Mouse (Mus musculus) right cerebral cortex, postnatal 36 days (tissue): ENCODE measurements around the gene Nlrc5.
"Not testable (repeated sequence)": the region's sequence is repeated elsewhere in the genome, so short reads cannot be mapped to it uniquely, and the experiment has no call there.

Experiments
- DNase-seq, 2 experiments: peaks; one replicate each; pipeline ENCODE4 v3.0.0; 2022; ENCODE audit warnings: low spot score in 2 of 2, mixed read lengths in 1 of 2

Nlrc5 gene

GRCm38 (mm10) chr8:94418017-94418416 lies 16.1 kb upstream of the Nlrc5 start:
- no peak for DNase-seq

DNA sequence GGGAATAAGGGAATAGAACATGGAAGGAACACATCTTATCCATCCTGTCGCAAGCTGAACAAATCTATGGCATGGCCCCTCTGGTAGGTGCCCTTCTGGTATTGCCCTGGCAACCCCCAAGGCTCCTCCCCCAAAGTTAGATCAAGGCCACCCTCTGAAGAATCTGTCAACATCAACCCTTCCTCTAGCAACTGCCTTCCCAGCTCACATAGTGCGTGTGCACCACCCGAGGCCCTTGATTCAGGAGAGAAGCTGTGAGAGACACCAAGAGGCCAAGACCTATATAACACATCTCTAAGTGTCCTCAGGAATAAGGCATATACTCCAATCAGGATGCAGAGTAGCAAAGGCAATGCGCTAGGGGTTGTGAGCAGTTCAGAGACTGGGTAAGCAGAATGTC lies 11.9 kb upstream of the Nlrc5 start:
- no peak for DNase-seq

GRCm38 (mm10) chr8:94427953-94428352 lies 6.2 kb upstream of the Nlrc5 start:
- no peak for DNase-seq

DNA sequence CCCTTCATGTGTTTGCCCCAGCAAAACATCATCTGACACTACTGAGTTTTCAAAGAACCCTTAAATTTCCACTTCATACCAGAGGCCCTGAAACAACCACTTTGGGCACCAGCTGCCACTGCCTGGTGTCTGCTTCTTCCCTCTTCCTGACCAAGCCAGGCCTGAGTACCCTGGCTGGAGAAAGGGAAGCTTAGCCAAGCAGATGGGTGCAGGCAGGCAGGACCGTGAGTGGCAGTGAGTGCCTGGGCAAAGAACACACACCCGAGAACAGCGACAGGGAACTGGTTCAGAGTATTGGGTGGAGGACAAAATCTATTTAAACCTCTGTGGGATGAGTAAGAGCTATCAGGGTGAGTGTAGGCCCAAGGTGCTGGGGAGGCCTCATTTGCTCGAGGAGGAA lies 5.7 kb upstream of the Nlrc5 start:
- no peak for DNase-seq

- no peak for DNase-seq
Observed at GRCm38 (mm10) chr8:94429376-94429775, 4.8 kb upstream of the Nlrc5 start.

DNA sequence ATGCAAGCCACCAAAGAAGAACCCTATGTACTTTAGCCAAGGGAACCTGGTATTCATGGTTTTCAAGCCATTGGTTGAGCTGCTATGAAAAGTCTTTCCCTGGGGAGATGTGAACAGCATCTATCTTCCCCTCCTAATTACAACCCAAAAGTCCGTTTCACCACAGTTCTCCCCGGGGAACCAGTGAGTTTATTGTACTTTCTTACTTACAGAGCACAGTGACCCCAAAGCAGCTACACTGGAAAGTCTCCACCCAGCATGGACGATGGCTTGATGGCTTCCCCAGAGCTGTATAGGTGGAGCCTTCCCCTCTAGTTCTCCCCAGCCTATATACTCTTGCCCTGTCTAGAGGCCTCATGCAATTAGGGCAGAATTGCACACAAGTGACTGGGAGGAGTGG lies 1.9 kb upstream of the Nlrc5 start:
- no peak for DNase-seq

GRCm38 (mm10) chr8:94434958-94435357 lies 802 bp downstream of the Nlrc5 start:
- no peak for DNase-seq

DNA sequence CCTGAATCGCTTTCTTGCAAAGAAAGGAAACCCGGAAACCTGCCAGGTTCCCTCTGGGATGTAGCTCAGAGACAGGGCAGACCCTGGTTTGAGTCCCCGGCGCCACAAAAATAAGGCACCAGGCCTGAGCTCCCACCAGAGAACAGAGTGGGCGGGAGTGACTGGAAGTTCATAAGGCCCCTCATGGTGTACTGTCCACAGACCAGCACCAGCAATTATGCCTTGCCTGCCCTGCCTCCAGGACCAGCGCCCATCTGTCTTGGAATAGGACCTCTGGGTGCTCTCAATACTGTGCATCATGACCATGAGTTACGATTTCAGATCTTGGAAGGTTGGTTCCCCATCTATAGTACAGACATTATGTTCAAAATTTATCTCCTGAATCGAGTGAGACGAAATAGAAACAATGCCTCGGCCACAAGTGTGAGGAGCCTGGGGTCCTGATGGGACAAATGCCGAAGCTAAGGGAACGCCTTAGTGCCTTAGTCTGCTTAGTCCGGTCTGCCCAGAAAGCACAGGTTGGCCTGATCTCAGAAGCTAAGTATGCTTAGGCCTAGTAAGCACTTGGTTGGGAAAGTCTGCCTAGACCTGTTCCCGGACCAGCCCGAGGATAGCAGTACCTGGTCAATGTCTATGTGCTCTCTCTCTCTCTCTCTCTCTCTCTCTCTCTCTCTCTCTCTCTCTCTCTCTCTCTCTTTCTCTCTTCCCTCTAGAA lies 1.4 kb downstream of the Nlrc5 start:
- DNase-seq, result no peak

DNA sequence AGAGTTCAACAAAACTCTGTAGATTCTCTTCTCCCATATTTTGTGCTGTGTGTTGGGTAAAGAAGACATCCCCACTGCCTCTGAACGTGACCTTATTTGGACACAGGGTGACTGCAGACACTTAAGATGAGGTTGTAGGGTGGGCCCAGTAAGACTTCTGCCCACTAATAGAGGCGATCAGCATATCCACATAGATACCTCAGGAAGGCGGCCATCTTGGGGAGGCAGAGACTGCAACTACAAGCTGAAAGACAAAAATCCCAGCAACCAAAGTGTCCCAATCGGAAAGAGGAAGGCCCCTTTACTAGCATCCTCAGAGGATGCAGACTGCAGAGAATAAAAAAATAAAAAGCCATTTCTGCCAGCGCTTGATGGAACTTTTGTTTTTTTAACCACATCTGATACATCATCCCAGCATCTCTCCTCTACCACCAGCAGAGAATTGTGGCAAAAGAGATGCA lies 2.0 kb downstream of the Nlrc5 start:
- no peak for DNase-seq

DNA sequence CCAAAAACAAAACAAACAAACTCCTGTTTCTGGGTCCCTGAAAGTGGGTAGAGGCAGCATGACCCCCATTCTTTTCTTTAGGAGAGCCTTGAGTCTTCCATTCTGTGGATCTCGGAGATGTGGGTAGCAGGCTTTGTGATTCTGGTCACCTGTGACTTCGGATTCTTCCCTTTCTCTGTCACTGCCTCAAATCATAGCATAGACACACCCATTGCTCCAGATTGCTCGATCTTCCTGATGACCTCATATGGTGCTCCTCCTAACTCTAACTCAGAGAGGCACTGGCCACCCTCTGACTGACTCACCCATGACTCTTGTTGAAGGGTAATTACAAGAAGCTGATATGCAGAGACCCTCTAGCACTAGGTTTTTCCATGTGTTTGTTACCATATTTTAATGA lies 2.7 kb downstream of the Nlrc5 start:
- DNase-seq, result no peak

- DNase-seq, result no peak
Observed at GRCm38 (mm10) chr8:94438659-94439058, 4.5 kb downstream of the Nlrc5 start.

GRCm38 (mm10) chr8:94439691-94440090 lies 5.5 kb downstream of the Nlrc5 start:
- DNase-seq, result no peak

- DNase-seq, result no peak
Observed at GRCm38 (mm10) chr8:94440389-94440788, 6.2 kb downstream of the Nlrc5 start.

GRCm38 (mm10) chr8:94441686-94442085 lies 7.5 kb downstream of the Nlrc5 start:
- DNase-seq, result no peak

DNA sequence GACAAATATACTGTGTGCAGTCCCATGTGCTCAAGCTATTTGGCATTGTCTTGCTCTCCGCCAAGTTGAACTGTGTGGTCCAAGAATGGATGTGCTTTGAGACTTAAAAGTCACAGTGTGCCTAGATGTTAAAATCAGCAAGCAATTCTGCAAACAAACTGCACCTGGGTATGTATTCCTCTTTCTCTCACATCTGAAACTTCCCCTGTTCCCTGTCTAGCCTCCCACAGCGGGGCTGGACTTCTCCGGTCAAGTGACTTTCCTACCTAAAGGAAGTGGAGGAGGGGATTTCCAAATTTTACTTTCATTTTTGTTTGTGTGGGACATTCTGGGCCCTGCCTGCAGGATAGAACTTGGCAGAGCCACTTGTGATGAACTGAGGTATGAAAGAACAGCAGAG lies 9.0 kb downstream of the Nlrc5 start:
- DNase-seq, result no peak

DNA sequence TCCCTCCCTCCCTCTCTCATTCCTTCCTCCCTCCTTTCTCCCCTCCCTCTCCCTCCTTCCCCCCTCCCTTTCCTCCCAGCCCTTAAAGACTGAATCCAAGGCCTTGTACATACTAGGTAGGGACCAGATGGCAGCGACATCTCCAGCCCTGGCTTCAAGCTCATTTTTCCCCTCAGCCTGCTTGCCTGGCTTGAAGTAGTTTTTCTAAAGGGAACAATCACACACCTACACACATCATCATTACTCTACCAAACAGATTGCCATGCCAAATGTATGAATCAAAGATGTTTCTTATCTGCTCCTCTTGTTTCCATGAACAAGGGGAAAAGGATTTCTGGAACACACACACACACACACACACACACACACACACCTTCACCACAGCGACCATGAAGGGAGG lies 10.3 kb downstream of the Nlrc5 start:
- DNase-seq, result no peak

DNA sequence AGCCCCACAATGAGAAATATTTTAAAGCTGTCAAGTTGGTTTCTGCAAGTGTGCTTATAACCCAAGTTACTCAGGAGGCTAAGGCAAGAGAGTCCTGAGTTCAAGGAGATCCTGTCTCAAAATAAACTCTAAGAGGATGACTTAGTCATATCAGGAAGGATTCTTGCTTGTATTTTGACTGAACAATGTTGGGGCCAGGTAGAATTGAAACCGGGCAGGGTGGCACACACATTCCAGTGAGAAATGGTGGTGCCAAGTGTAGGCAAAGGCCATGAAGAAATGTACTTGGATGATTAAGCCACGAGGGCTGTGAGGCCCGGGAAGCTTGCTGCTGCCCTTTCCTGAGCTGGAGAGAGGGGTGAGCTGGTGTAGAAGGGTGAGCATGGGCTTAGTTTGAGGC lies 13.0 kb downstream of the Nlrc5 start:
- no peak for DNase-seq

- no peak for DNase-seq
Observed at GRCm38 (mm10) chr8:94447583-94448324, 13.6 kb downstream of the Nlrc5 start.

DNA sequence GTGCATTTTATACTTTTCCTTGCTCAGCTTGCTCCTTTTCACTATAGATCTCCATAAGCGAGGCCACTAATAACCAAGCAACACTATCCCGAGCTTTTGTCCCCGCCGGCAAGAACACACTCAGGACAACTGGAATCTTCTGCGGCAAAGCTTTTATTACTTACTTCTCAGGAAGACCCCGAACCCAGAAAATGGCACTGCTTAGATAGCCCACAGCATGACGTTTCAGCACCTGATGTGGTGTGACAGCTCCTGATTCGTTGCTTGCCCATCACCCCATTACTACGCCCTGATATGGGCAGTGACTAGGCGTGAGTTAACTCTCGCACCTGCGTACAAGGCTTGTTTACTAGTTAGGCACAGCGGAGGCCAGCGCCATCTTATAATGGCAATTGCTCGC lies 18.8 kb downstream of the Nlrc5 start:
- DNase-seq, result not testable (repeated sequence)

DNA sequence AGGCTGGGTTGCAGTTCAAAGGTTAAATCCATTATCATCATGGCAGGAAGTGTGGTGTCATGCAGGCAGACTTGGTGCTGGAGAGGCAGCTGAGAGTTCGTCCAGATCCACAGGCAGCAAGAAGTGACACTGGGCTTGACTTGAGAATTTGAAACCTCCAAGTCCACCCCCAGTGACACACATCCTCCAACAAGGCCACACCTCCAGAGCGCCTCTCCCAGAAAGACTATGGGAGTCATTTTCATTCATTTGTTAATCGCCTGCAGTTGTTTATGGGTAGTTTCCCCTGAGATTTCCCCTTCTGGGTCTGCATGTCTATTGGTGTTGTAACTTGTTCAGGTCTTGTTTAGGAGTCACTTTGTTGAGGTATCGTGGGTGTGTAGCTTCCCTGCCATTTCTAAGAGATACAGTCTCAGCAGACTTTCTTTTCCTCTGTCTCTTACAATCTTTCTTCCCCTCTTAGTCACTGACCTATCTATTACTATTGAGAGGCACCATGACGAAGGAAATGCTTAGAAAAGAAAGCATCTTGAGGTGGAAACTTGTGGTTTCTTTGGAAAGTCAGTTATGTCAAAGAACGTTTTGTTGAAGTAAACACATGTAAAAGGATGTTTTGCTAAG lies 19.8 kb downstream of the Nlrc5 start:
- DNase-seq, result no peak

- no peak for DNase-seq
Observed at GRCm38 (mm10) chr8:94454905-94455304, 20.7 kb downstream of the Nlrc5 start.

- DNase-seq, result no peak
Observed at GRCm38 (mm10) chr8:94456071-94456470, 21.9 kb downstream of the Nlrc5 start.

GRCm38 (mm10) chr8:94458567-94458966 lies 24.4 kb downstream of the Nlrc5 start:
- no peak for DNase-seq
